Mouse (Mus musculus) stomach, postnatal 0 days (tissue): Measurements from ENCODE around the gene Guk1. TPM values are rescaled to one million over a fixed set of nuclear protein-coding genes. Genes with fewer than 3 reads are reported as not detected.

ENCODE experiments used
- ATAC-seq: fragments of 200-750 bp; cut with Nextera tagmentation; 2 replicates; pipeline ENCODE4 v1.8.0; 2017; ENCODE audit not compliant: low FRiP score, low TSS enrichment
- DNase-seq: peaks from one replicate; pipeline ENCODE4 v3.0.0-alpha.2; 2016; ENCODE audit warnings: low spot score
- H3K27ac ChIP-seq: fragments of 300-500 bp; sonication (generic); replicated peaks from 2 replicates; pipeline ENCODE4 v1.5.1; 2014; ENCODE audit warnings: mild to moderate bottlenecking, control low read depth
- H3K27me3 ChIP-seq: fragments of 300-500 bp; sonication (generic); 2 replicates; pipeline ENCODE4 v1.6.1; 2014; ENCODE audit warnings: low read length; ENCODE audit not compliant: control insufficient read depth, insufficient read depth
- H3K36me3 ChIP-seq: fragments of 300-500 bp; sonication (generic); 2 replicates; pipeline ENCODE4 v1.6.1; 2014; ENCODE audit warnings: low read length, mixed read lengths; ENCODE audit not compliant: control insufficient read depth, insufficient read depth
- H3K4me1 ChIP-seq: fragments of 300-500 bp; sonication (generic); replicated peaks from 2 replicates; pipeline ENCODE4 v1.6.1; 2014; ENCODE audit warnings: antibody characterized with exemption; ENCODE audit not compliant: control insufficient read depth, insufficient read depth
- H3K4me2 ChIP-seq: fragments of 300-500 bp; sonication (generic); replicated peaks from 2 replicates; pipeline ENCODE4 v1.6.1; 2014; ENCODE audit warnings: low read depth, mild to moderate bottlenecking, control low read depth, moderate library complexity
- H3K4me3 ChIP-seq: fragments of 300-500 bp; sonication (generic); 2 replicates; pipeline ENCODE4 v1.5.1; 2014; ENCODE audit warnings: low read depth, low read length, control low read depth
- H3K9ac ChIP-seq: fragments of 300-500 bp; sonication (generic); 2 replicates; pipeline ENCODE4 v1.6.1; 2014; ENCODE audit warnings: mild to moderate bottlenecking, low read length, control low read depth, mixed read lengths
- H3K9me3 ChIP-seq: fragments of 300-500 bp; sonication (generic); 2 replicates; pipeline ENCODE4 v1.6.1; 2016; ENCODE audit warnings: low read length; ENCODE audit not compliant: control insufficient read depth
- CTCF ChIP-seq: IDR thresholded peaks from 2 replicates; pipeline ENCODE4 v1.5.1; 2016; ENCODE audit warnings: antibody characterized with exemption, low read depth, mild to moderate bottlenecking, moderate library complexity
- EP300 ChIP-seq: optimal IDR thresholded peaks from 2 replicates; pipeline ENCODE3; 2016; ENCODE audit warnings: antibody characterized with exemption
- WGBS: fragments of 180-500 bp; shearing (Covaris S2); extraction: QIAGEN DNeasy Blood & Tissue Kit; methylation state at CpG from one replicate; pipeline ENCODE4 v1.1.7; 2014; 5-methylcytosine and 5-hydroxymethylcytosine counted together
- polyA plus RNA-seq: library from polyadenylated mRNA; unstranded; fragments of >200 nt; fragmentation: Nextera tagmentation; extraction: Ambion mirVana; gene quantifications from 2 replicates; pipeline ENCODE4 v1.2.1, GENCODE M21; 2015

Guk1 gene
- polyA plus RNA-seq, result 176 and 182 TPM in 2 replicates

- H3K4me3 ChIP-seq, result peak within 1 kb of the TSS; percentile 63
- no peak for ATAC-seq
- H3K4me2 ChIP-seq, result peak within 1 kb of the TSS; percentile 80
- H3K4me1 ChIP-seq, result peaks cover 2% of the 10 kb centered on the region; the same call in 1 of the 2 replicates
- peak within 1 kb of the TSS; percentile 96 for H3K27ac ChIP-seq
- H3K27me3 ChIP-seq, result no peaks in the 10 kb centered on the region
- H3K36me3 ChIP-seq, result no peaks in the 10 kb centered on the region
- TF ChIP-seq EP300 (no peak), CTCF (no peak)
- H3K9ac ChIP-seq, result peak within 1 kb of the TSS; percentile 80
- H3K9me3 ChIP-seq, result no peaks in the 10 kb centered on the region
- no peak for DNase-seq
- 4% methylated on average over 16 of the region's 16 CpGs for WGBS
These were observed at the start of gene Guk1 for GRCm38 (mm10) chr11:59192059-59192386. Gene Guk1 (minus strand): TSS chr11:59192212.

GRCm38 (mm10) chr11:59239796-59240195, 47.8 kb upstream of the Guk1 start:
- no peak overlapping the region for H3K9ac ChIP-seq
- H3K27me3 ChIP-seq, result no peaks in the 10 kb centered on the region
- H3K9me3 ChIP-seq, result no peaks in the 10 kb centered on the region
- H3K4me3 ChIP-seq, result no peak overlapping the region
- TF ChIP-seq EP300, result no peak
- no peak for TF ChIP-seq CTCF
- DNase-seq, result no peak
- no peak overlapping the region for H3K4me2 ChIP-seq
- no peak overlapping the region for H3K27ac ChIP-seq
- no peak; the same call in 1 of the 2 replicates for ATAC-seq
- 92% methylated on average over 4 of the region's 4 CpGs for WGBS
- H3K36me3 ChIP-seq, result no peaks in the 10 kb centered on the region
- H3K4me1 ChIP-seq, result no peaks in the 10 kb centered on the region

- Histone ChIP-seq H3K4me2 (no peak overlapping the region), H3K4me1 (no peaks in the 10 kb centered on the region), H3K9me3 (no peaks in the 10 kb centered on the region), H3K4me3 (no peak overlapping the region), H3K9ac (no peak overlapping the region), H3K27ac (no peak overlapping the region), H3K36me3 (no peaks in the 10 kb centered on the region), H3K27me3 (no peaks in the 10 kb centered on the region)
- TF ChIP-seq CTCF, result no peak
- TF ChIP-seq EP300, result no peak
- ATAC-seq, result no peak
- no peak for DNase-seq
- WGBS, result 55% methylated on average over 4 of the region's 4 CpGs
These were observed 47.4 kb upstream of the Guk1 start for GRCm38 (mm10) chr11:59239428-59239785.

GRCm38 (mm10) chr11:59238525-59239427, 46.8 kb upstream of the Guk1 start:
- Histone ChIP-seq H3K9ac (no peak overlapping the region), H3K9me3 (no peaks in the 10 kb centered on the region), H3K36me3 (no peaks in the 10 kb centered on the region), H3K4me2 (no peak overlapping the region), H3K4me1 (no peaks in the 10 kb centered on the region), H3K27ac (no peak overlapping the region), H3K4me3 (no peak overlapping the region), H3K27me3 (no peaks in the 10 kb centered on the region)
- peak; percentile 79 for DNase-seq
- 7% methylated on average over 14 of the region's 15 CpGs for WGBS
- TF ChIP-seq EP300 (no peak), CTCF (peak; percentile 79)
- peak; percentile 77 for ATAC-seq

- 62% methylated on average over 2 of the region's 2 CpGs for WGBS
- TF ChIP-seq CTCF (peak; percentile 63), EP300 (no peak)
- no peak overlapping the region for H3K4me3 ChIP-seq
- H3K27me3 ChIP-seq, result no peaks in the 10 kb centered on the region
- no peak for ATAC-seq
- H3K9me3 ChIP-seq, result no peaks in the 10 kb centered on the region
- no peak overlapping the region for H3K27ac ChIP-seq
- no peaks in the 10 kb centered on the region for H3K36me3 ChIP-seq
- no peaks in the 10 kb centered on the region for H3K4me1 ChIP-seq
- no peak overlapping the region for H3K4me2 ChIP-seq
- H3K9ac ChIP-seq, result no peak overlapping the region
- DNase-seq, result no peak
These were observed 40.8 kb upstream of the Guk1 start for GRCm38 (mm10) chr11:59232797-59233196.

GRCm38 (mm10) chr11:59230144-59230760, 38.2 kb upstream of the Guk1 start:
- Histone ChIP-seq H3K9me3 (no peaks in the 10 kb centered on the region), H3K36me3 (no peaks in the 10 kb centered on the region), H3K4me1 (peaks cover 3% of the 10 kb centered on the region; the same call in 1 of the 2 replicates), H3K27me3 (no peaks in the 10 kb centered on the region), H3K9ac (no peak overlapping the region), H3K4me3 (no peak overlapping the region), H3K27ac (no peak overlapping the region), H3K4me2 (no peak overlapping the region)
- peak; percentile 82 for DNase-seq
- ATAC-seq, result no peak
- TF ChIP-seq CTCF (peak; percentile 83), EP300 (no peak)
- WGBS, result 12% methylated on average over 7 of the region's 7 CpGs
